Mouse (Mus musculus) lung, postnatal 0 days (tissue): ENCODE measurements at regions not wholly inside any gene's neighbourhood (a gene's known extent, or its start where the extent isn't known, plus 50 kb on each side); places are given as distances from the start of the nearest gene placed in this dataset.

Experiments
- ATAC-seq: fragments of 200-750 bp; cut with Nextera tagmentation; 2 replicates; pipeline ENCODE4 v1.8.0; 2017; ENCODE audit warnings: moderate library complexity
- DNase-seq: peaks from one replicate; pipeline ENCODE4 v3.0.0-alpha.2; 2016; ENCODE audit warnings: low spot score
- H3K27ac ChIP-seq: fragments of 300-500 bp; sonication (generic); 2 replicates; pipeline ENCODE4 v1.5.1; 2014; ENCODE audit warnings: antibody characterized with exemption, mild to moderate bottlenecking, low read length, mixed read lengths
- H3K27me3 ChIP-seq: fragments of 300-500 bp; sonication (generic); replicated peaks from 2 replicates; pipeline ENCODE4 v1.6.1; 2014; ENCODE audit warnings: low read length, mixed read lengths; ENCODE audit not compliant: insufficient read depth
- H3K36me3 ChIP-seq: fragments of 300-500 bp; sonication (generic); 2 replicates; pipeline ENCODE4 v1.6.1; 2014; ENCODE audit warnings: low read length, mixed read lengths; ENCODE audit not compliant: insufficient read depth
- H3K4me1 ChIP-seq: fragments of 300-500 bp; sonication (generic); 2 replicates; pipeline ENCODE4 v1.6.1; 2014; ENCODE audit warnings: antibody characterized with exemption, low read depth, low read length, mixed read lengths; ENCODE audit not compliant: insufficient read depth
- H3K4me2 ChIP-seq: fragments of 300-500 bp; sonication (generic); replicated peaks from 2 replicates; pipeline ENCODE4 v1.6.1; 2014; ENCODE audit warnings: low read depth, mild to moderate bottlenecking, low read length, moderate library complexity, mixed read lengths
- H3K4me3 ChIP-seq: fragments of 300-500 bp; sonication (generic); 2 replicates; pipeline ENCODE4 v1.5.1; 2014; ENCODE audit warnings: low read depth, low read length
- H3K9ac ChIP-seq: fragments of 300-500 bp; sonication (generic); replicated peaks from 2 replicates; pipeline ENCODE4 v1.6.1; 2014; ENCODE audit warnings: low read depth, mild to moderate bottlenecking
- H3K9me3 ChIP-seq: fragments of 300-500 bp; sonication (generic); 2 replicates; pipeline ENCODE4 v1.6.1; 2016; ENCODE audit warnings: low read length, mixed read lengths
- CTCF ChIP-seq: IDR thresholded peaks from 2 replicates; pipeline ENCODE4 v1.5.1; 2016; ENCODE audit warnings: antibody characterized with exemption, mild to moderate bottlenecking
- EP300 ChIP-seq: IDR thresholded peaks from 2 replicates; pipeline ENCODE4 v1.6.1; 2016; ENCODE audit warnings: antibody characterized with exemption, mild to moderate bottlenecking, control low read depth
- WGBS: fragments of 180-500 bp; shearing (Covaris S2); extraction: QIAGEN DNeasy Blood & Tissue Kit; methylation state at CpG from one replicate; pipeline ENCODE4 v1.1.7; 2014; 5-methylcytosine and 5-hydroxymethylcytosine counted together

DNA sequence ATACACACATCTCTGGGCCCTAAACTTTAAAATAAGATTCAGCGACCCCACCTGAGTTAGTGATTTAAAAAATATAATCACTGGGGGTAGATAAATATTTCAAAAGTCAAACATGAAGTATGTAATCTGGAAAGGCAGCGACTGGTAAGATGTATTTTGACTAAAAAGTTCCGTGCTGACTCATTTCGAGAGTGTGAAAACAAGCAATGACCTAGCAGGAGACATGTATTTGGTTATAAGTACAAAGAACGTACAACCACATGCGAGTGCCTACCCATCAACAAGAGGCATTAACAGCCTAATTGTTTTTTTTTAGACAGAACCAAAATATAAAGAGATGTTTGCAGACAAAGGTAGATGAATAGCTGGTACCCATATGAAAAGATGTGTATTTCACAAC, 57.0 kb upstream of the Pkdcc start:
- ATAC-seq = no peak
- Histone ChIP-seq H3K27me3 (no peaks in the 10 kb centered on the region), H3K9ac (no peak overlapping the region), H3K4me3 (no peak overlapping the region), H3K4me2 (no peak overlapping the region), H3K36me3 (no peaks in the 10 kb centered on the region), H3K27ac (no peak overlapping the region), H3K4me1 (no peaks in the 10 kb centered on the region), H3K9me3 (no peaks in the 10 kb centered on the region)
- TF ChIP-seq CTCF (no peak), EP300 (no peak)
- DNase-seq = no peak
- 80% methylated on average over 6 of the region's 6 CpGs for WGBS

DNA sequence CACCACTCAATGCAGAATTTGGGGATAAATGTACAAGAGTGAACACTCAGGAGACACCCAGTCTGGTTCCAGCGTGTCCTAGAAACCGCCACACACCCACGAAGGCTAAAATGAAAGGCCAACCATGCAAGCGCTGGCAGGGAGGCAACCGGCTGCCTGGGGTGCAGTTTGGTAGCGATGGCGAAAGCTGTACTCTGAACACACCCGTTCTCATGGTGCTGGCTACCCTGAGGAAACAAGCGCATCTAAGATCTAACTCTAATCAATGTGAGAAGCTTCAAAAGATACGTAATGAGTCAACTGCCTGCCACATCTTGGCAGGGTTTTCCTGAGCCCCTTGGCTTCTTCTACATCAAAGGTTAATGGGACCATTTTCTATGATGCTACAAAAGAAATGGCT, 56.4 kb upstream of the Pkdcc start:
- no peak for DNase-seq
- no peaks in the 10 kb centered on the region for H3K36me3 ChIP-seq
- no peaks in the 10 kb centered on the region for H3K4me1 ChIP-seq
- no peak for ATAC-seq
- H3K9me3 ChIP-seq = no peaks in the 10 kb centered on the region
- no peak overlapping the region for H3K9ac ChIP-seq
- TF ChIP-seq CTCF (no peak), EP300 (no peak)
- WGBS = 87% methylated on average over 10 of the region's 10 CpGs
- H3K27me3 ChIP-seq = no peaks in the 10 kb centered on the region
- no peak overlapping the region for H3K4me2 ChIP-seq
- H3K4me3 ChIP-seq = no peak overlapping the region
- no peak overlapping the region for H3K27ac ChIP-seq

DNA sequence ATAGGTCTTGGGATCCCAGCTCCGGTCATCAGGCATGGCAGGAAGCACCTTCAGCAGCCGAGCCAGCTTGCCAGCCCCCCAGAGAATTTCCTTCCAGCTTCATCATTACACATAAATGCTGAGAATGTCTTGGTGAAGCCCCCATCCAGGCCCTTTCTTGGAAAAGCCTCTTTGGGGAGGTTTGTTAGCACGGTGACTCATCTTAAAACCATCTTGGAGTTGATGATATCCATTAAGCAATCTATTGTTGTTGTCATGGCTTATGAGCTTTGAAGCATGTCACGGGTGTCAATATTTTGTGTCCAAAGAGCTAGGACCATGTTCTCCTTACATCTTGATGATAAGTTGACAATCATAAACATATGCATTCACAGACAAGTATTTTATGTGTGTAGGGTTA, 55.5 kb upstream of the Pkdcc start:
- no peaks in the 10 kb centered on the region for H3K36me3 ChIP-seq
- no peak overlapping the region for H3K9ac ChIP-seq
- DNase-seq (no peak), ATAC-seq (no peak)
- 81% methylated on average over 4 of the region's 4 CpGs for WGBS
- no peak overlapping the region for H3K4me2 ChIP-seq
- no peaks in the 10 kb centered on the region for H3K27me3 ChIP-seq
- no peaks in the 10 kb centered on the region for H3K9me3 ChIP-seq
- H3K4me3 ChIP-seq = no peak overlapping the region
- H3K4me1 ChIP-seq = no peaks in the 10 kb centered on the region
- no peak for TF ChIP-seq CTCF
- no peak for TF ChIP-seq EP300
- no peak overlapping the region for H3K27ac ChIP-seq

DNA sequence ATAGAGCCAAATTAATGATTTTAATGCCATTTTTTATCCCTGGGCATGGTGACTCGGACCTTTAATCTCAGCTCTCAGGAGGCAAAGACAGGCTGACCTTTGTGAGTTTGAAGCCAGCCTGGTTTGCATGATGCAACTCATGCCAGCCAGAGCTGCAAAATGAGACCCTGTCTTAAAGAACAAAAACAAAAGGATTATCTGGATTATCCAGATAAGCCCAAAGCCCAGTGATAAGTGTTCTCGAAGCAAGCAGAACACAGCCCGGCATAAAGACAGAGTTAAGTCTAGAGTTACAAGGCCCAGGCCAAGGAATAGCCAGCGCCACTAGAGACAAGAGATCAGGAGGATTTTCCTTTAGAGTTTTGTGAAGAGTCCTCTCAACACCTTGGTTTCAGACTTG, 54.8 kb upstream of the Pkdcc start:
- no peak overlapping the region for H3K4me3 ChIP-seq
- no peaks in the 10 kb centered on the region for H3K4me1 ChIP-seq
- no peak overlapping the region for H3K27ac ChIP-seq
- H3K4me2 ChIP-seq = no peak overlapping the region
- H3K36me3 ChIP-seq = no peaks in the 10 kb centered on the region
- 75% methylated on average over 4 of the region's 4 CpGs for WGBS
- H3K27me3 ChIP-seq = no peaks in the 10 kb centered on the region
- DNase-seq (no peak), ATAC-seq (no peak)
- no peak overlapping the region for H3K9ac ChIP-seq
- H3K9me3 ChIP-seq = no peaks in the 10 kb centered on the region
- no peak for TF ChIP-seq CTCF
- no peak for TF ChIP-seq EP300

DNA sequence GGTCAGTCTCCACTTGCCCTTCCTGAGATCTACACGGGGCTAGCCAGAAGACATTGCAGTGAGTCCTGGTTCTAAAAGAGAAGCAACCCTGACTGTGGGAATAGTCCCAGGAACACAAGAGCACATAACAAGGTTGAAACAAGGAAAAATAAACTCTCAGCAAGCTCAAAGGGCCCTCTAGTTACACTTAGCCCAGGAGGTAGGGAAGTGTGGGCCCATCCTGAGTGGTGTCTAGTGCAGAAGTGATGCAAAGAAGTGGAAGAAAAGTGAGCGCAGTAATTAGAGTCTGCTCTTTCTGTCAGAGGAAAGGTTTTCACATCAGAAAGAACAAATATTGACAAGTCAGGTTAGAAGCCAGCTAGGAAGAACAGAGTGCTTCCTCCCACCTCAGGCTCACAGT, 53.4 kb upstream of the Pkdcc start:
- H3K36me3 ChIP-seq = no peaks in the 10 kb centered on the region
- TF ChIP-seq CTCF (no peak), EP300 (peak; percentile 35; the same call in 1 of the 2 replicates)
- H3K27me3 ChIP-seq = no peaks in the 10 kb centered on the region
- peak; percentile 76 for ATAC-seq
- H3K9ac ChIP-seq = no peak overlapping the region
- WGBS = 40% methylated on average over 2 of the region's 2 CpGs
- no peak overlapping the region for H3K27ac ChIP-seq
- peak; percentile 65 for DNase-seq
- H3K4me3 ChIP-seq = no peak overlapping the region
- no peak overlapping the region for H3K4me2 ChIP-seq
- no peaks in the 10 kb centered on the region for H3K4me1 ChIP-seq
- H3K9me3 ChIP-seq = no peaks in the 10 kb centered on the region

DNA sequence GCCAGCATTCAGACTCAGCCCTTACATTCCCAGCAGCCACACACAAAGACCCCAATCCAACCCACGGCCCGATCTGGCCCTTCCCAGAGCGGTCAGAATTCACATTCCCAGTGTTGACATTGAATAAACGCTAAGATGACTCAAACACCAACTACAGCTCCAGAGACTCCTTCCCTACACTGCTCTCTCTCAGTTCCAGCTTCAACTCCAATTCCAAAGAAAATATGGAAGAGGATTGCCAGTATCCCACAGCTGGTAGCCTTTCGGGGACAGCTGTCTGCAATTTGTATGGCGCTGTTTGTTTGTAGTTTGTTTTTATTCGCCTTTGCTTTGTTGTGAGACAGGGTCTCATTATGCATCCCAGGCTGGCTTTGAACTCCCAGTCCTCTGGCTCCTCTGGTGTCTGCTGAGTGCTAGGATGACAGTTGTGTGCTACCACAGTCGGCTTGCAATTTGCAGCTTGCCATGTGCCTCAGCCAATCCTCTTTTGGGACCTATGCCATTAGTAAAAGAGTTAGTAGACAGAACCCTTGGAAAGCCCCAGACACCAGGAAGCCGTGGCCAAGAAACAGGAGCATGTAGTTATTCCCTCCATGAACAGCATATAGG, 51.0 kb upstream of the Pkdcc start:
- Histone ChIP-seq H3K4me3 (no peak overlapping the region), H3K9ac (no peak overlapping the region), H3K27ac (no peak overlapping the region), H3K4me1 (no peaks in the 10 kb centered on the region), H3K36me3 (no peaks in the 10 kb centered on the region), H3K27me3 (no peaks in the 10 kb centered on the region), H3K9me3 (no peaks in the 10 kb centered on the region), H3K4me2 (no peak overlapping the region)
- DNase-seq = no peak
- no peak for TF ChIP-seq CTCF
- TF ChIP-seq EP300 = no peak
- WGBS = 39% methylated on average over 9 of the region's 9 CpGs
- no peak for ATAC-seq

DNA sequence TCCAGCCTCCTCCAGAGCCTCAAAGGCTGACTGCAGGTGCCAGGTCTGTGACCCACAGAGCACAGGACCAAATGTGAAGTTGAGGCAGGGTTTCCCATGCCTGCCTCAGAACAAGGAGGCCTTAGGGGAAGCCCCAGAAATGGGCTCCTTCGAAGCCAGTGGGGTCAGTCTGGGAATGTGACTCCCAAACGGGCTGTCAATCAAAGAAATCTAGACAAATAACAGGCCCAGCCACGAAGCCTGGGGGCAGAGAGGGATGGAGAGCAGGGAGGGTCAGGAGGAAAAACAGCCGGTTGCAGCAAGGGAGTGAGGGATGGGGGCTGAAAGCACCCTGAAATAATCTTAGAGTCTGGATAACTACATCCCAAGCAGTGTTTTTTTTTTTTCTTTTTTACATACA, 50.4 kb upstream of the Pkdcc start:
- 47% methylated on average over 4 of the region's 4 CpGs for WGBS

More for the DNA sequence above, 50.4 kb upstream of the Pkdcc start:
- Histone ChIP-seq H3K4me2 (no peak overlapping the region), H3K9me3 (no peaks in the 10 kb centered on the region), H3K9ac (no peak overlapping the region), H3K27me3 (no peaks in the 10 kb centered on the region), H3K27ac (no peak overlapping the region), H3K4me3 (no peak overlapping the region), H3K36me3 (no peaks in the 10 kb centered on the region), H3K4me1 (no peaks in the 10 kb centered on the region)
- ATAC-seq (no peak), DNase-seq (no peak)
- TF ChIP-seq EP300 (no peak), CTCF (no peak)
